Mouse (Mus musculus): ENCODE measurements around the gene Stx8. TPM values are rescaled to one million over a fixed set of nuclear protein-coding genes. Genes with fewer than 3 reads are reported as not detected.

The Stx8 gene
- polyA plus RNA-seq, 1 experiment from 2014 or later: 16.6 TPM

Small RNA genes lying within 50 kb of the gene (microRNA-seq; reads per million reads assigned to microRNA genes)
- gene Mir6406: not detected

Other genes starting within 250 kb of the Stx8 start
- 0.44 and 0.71 TPM in 2 replicates for gene Glp2r, start 195.0 kb upstream of the Stx8 start, polyA plus RNA-seq (2015; fragmentation: Nextera tagmentation; extraction: Ambion mirVana)
- not detected in 2 replicates for gene Gsg1l2, start 191.6 kb upstream of the Stx8 start, polyA plus RNA-seq (2015; fragmentation: Nextera tagmentation; extraction: Ambion mirVana)
- 0.36 and 1.1 TPM in 2 replicates for gene Dhrs7c, start 168.0 kb upstream of the Stx8 start, polyA plus RNA-seq (2015; fragmentation: Nextera tagmentation; extraction: Ambion mirVana)
- 0.08 TPM in 1 of 2 replicates, not detected in the other for gene Usp43, start 44.0 kb upstream of the Stx8 start, polyA plus RNA-seq (2015; fragmentation: Nextera tagmentation; extraction: Ambion mirVana)
- not detected in 2 replicates for gene Cfap52, start 542 bp upstream of the Stx8 start, polyA plus RNA-seq (2015; fragmentation: Nextera tagmentation; extraction: Ambion mirVana)

All from liver, embryonic 16.5 days (tissue).